Mouse (Mus musculus) erythroblast, embryonic 14.5 days (primary cell): ENCODE measurements around the gene Trub1. TPM values are rescaled to one million over a fixed set of nuclear protein-coding genes. Genes with fewer than 3 reads are reported as not detected.

Experiments used
- H3K27me3 ChIP-seq: 2 replicates; pipeline ENCODE4 v1.6.1; 2012; ENCODE audit warnings: inconsistent platforms; ENCODE audit not compliant: control insufficient read depth
- H3K36me3 ChIP-seq: 2 replicates; pipeline ENCODE4 v1.6.1; 2012; ENCODE audit warnings: mild to moderate bottlenecking, inconsistent platforms; ENCODE audit not compliant: control insufficient read depth
- H3K4me1 ChIP-seq: 2 replicates; pipeline ENCODE4 v1.6.1; 2012; ENCODE audit warnings: inconsistent platforms; ENCODE audit not compliant: control insufficient read depth
- H3K4me3 ChIP-seq: replicated peaks from 2 replicates; pipeline ENCODE3; 2012; ENCODE audit warnings: moderate library complexity, mild to moderate bottlenecking, inconsistent platforms
- H3K9me3 ChIP-seq: 2 replicates; pipeline ENCODE4 v1.6.1; 2012; ENCODE audit warnings: low read length, inconsistent platforms, mixed read lengths; ENCODE audit not compliant: control insufficient read depth
- GATA1 ChIP-seq: IDR thresholded peaks from 2 replicates; pipeline ENCODE4 v1.6.1; 2012; ENCODE audit warnings: low read length, inconsistent platforms, mixed read lengths
- TAL1 ChIP-seq: IDR thresholded peaks from 3 replicates; pipeline ENCODE4 v1.6.1; 2012; ENCODE audit warnings: low read length, inconsistent platforms, mixed read lengths
- polyA plus RNA-seq: library from polyadenylated mRNA; stranded (reverse); fragments of >175 nt; gene quantifications from 2 replicates; pipeline ENCODE4 v1.2.3, GENCODE M21; 2012

Gene Trub1
- polyA plus RNA-seq, 1 experiment = 0.04 TPM

GRCm38 (mm10) chr19:57530212-57530611 is 77.5 kb downstream of the Trub1 start:
- no peak for TF ChIP-seq GATA1
- no peak for TF ChIP-seq TAL1
- H3K36me3 ChIP-seq = no peaks in the 10 kb centered on the region
- H3K27me3 ChIP-seq = no peaks in the 10 kb centered on the region
- H3K9me3 ChIP-seq = peaks cover 5% of the 10 kb centered on the region; the same call in 1 of the 2 replicates
- H3K4me3 ChIP-seq = no peak overlapping the region
- H3K4me1 ChIP-seq = no peaks in the 10 kb centered on the region

- H3K4me3 ChIP-seq = no peak overlapping the region
- TF ChIP-seq GATA1 = no peak
- no peak for TF ChIP-seq TAL1
- H3K36me3 ChIP-seq = no peaks in the 10 kb centered on the region
These were observed 81.5 kb downstream of the Trub1 start for GRCm38 (mm10) chr19:57534262-57534661.

GRCm38 (mm10) chr19:57536512-57536911 is 83.8 kb downstream of the Trub1 start:
- no peaks in the 10 kb centered on the region for H3K27me3 ChIP-seq
- no peak for TF ChIP-seq TAL1
- no peak for TF ChIP-seq GATA1
- H3K36me3 ChIP-seq = no peaks in the 10 kb centered on the region
- H3K4me1 ChIP-seq = peaks cover 2% of the 10 kb centered on the region; the same call in 1 of the 2 replicates
- peaks cover 5% of the 10 kb centered on the region; the same call in 1 of the 2 replicates for H3K9me3 ChIP-seq
- H3K4me3 ChIP-seq = no peak overlapping the region

More at GRCm38 (mm10) chr19:57534262-57534661, 81.5 kb downstream of the Trub1 start:
- H3K9me3 ChIP-seq = peaks cover 5% of the 10 kb centered on the region; the same call in 1 of the 2 replicates
- no peaks in the 10 kb centered on the region for H3K27me3 ChIP-seq
- peaks cover 2% of the 10 kb centered on the region; the same call in 1 of the 2 replicates for H3K4me1 ChIP-seq

GRCm38 (mm10) chr19:57537510-57538182 is 84.9 kb downstream of the Trub1 start:
- no peak overlapping the region for H3K4me3 ChIP-seq
- peaks cover 5% of the 10 kb centered on the region; the same call in 1 of the 2 replicates for H3K9me3 ChIP-seq
- H3K36me3 ChIP-seq = no peaks in the 10 kb centered on the region
- H3K27me3 ChIP-seq = no peaks in the 10 kb centered on the region
- peaks cover 4% of the 10 kb centered on the region; the same call in 1 of the 2 replicates for H3K4me1 ChIP-seq
- no peak for TF ChIP-seq GATA1
- no peak for TF ChIP-seq TAL1

- no peaks in the 10 kb centered on the region for H3K36me3 ChIP-seq
- no peak overlapping the region for H3K4me3 ChIP-seq
- no peaks in the 10 kb centered on the region for H3K27me3 ChIP-seq
- H3K4me1 ChIP-seq = peaks cover 4% of the 10 kb centered on the region; the same call in 1 of the 2 replicates
- TF ChIP-seq TAL1 (no peak), GATA1 (no peak)
- H3K9me3 ChIP-seq = peaks cover 2% of the 10 kb centered on the region; the same call in 1 of the 2 replicates
These were observed 87.4 kb downstream of the Trub1 start for GRCm38 (mm10) chr19:57540118-57540517.

Other genes starting within 250 kb of the Trub1 start
- 0.01 and 0.02 TPM in 2 replicates for gene Ablim1, start 138.0 kb upstream of the Trub1 start, polyA plus RNA-seq
- 0.17 and 0.19 TPM in 2 replicates for gene Fam160b1, start 92.2 kb upstream of the Trub1 start, polyA plus RNA-seq
- 0.01 and 0.02 TPM in 2 replicates for gene Atrnl1, start 158.1 kb downstream of the Trub1 start, polyA plus RNA-seq